Mouse (Mus musculus): ENCODE measurements at regions not wholly inside any gene's neighbourhood (a gene's known extent, or its start where the extent isn't known, plus 50 kb on each side); places are given as distances from the start of the nearest gene placed in this dataset.
A peak's percentile ranks its signal among the peaks of the same experiment; 100 is the strongest.

GRCm38 (mm10) chr14:55362757-55363156 is 115.8 kb upstream of the Dhrs4 start:
- H3K9ac ChIP-seq (ENCODE audit: low read length): no peak overlapping the region
- WGBS: 53% methylated on average over 7 of the region's 7 CpGs

DNA sequence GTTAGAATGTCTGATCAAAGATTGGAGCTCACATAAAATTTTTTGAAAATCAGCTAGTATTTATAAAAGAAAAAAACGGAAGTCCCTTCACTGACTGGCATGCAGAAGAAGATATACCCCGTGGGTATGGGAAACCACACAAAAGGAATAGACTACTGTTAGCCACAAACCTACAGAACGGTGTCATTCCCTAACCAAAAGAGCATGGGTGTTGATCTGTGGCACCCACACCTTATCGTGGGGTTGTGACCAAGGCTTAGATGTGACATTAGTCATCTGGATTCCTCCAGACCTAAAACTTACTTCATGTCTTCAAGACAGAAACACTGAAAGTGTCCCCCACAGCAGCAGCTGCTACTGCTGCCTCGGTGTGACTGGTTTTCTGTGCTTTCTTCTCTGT is 108.2 kb upstream of the Dhrs4 start:
- Histone ChIP-seq H3K9me3 (ENCODE audit: control insufficient read depth, low read length) (no peaks in the 10 kb centered on the region), H3K27me3 (ENCODE audit: control insufficient read depth, insufficient read depth, low read length) (no peaks in the 10 kb centered on the region), H3K36me3 (ENCODE audit: control insufficient read depth, insufficient read depth, low read length) (no peaks in the 10 kb centered on the region), H3K9ac (ENCODE audit: low read length) (no peak overlapping the region), H3K4me2 (replicated peaks; ENCODE audit: low read depth) (no peak overlapping the region), H3K27ac (replicated peaks) (no peak overlapping the region), H3K4me3 (ENCODE audit: low read depth, low read length) (no peak overlapping the region), H3K4me1 (replicated peaks; ENCODE audit: control insufficient read depth, insufficient read depth) (no peaks in the 10 kb centered on the region)
- ATAC-seq (ENCODE audit: low FRiP score, low TSS enrichment) (no peak), DNase-seq (ENCODE audit: low spot score) (no peak)
- TF ChIP-seq CTCF (IDR thresholded peaks at IDR 0.05; ENCODE audit: low read depth) (no peak), EP300 (optimal IDR thresholded peaks at IDR 0.05) (no peak)
- 77% methylated on average over 5 of the region's 5 CpGs for WGBS

More at GRCm38 (mm10) chr14:55362757-55363156, 115.8 kb upstream of the Dhrs4 start:
- H3K27ac ChIP-seq (replicated peaks): no peak overlapping the region
- no peak for ATAC-seq (ENCODE audit: low FRiP score, low TSS enrichment)
- H3K36me3 ChIP-seq (ENCODE audit: control insufficient read depth, insufficient read depth, low read length): no peaks in the 10 kb centered on the region
- H3K4me3 ChIP-seq (ENCODE audit: low read depth, low read length): no peak overlapping the region
- no peaks in the 10 kb centered on the region for H3K9me3 ChIP-seq (ENCODE audit: control insufficient read depth, low read length)
- no peaks in the 10 kb centered on the region for H3K4me1 ChIP-seq (replicated peaks; ENCODE audit: control insufficient read depth, insufficient read depth)
- H3K4me2 ChIP-seq (replicated peaks; ENCODE audit: low read depth): no peak overlapping the region
- H3K27me3 ChIP-seq (ENCODE audit: control insufficient read depth, insufficient read depth, low read length): no peaks in the 10 kb centered on the region
- no peak for TF ChIP-seq EP300 (optimal IDR thresholded peaks at IDR 0.05)
- TF ChIP-seq CTCF (IDR thresholded peaks at IDR 0.05; ENCODE audit: low read depth): no peak
- DNase-seq (ENCODE audit: low spot score): no peak

GRCm38 (mm10) chr14:55372960-55373359 is 105.6 kb upstream of the Dhrs4 start:
- ATAC-seq (ENCODE audit: low FRiP score, low TSS enrichment) (no peak), DNase-seq (ENCODE audit: low spot score) (no peak)
- H3K4me3 ChIP-seq (ENCODE audit: low read depth, low read length): no peak overlapping the region
- no peaks in the 10 kb centered on the region for H3K9me3 ChIP-seq (ENCODE audit: control insufficient read depth, low read length)
- no peaks in the 10 kb centered on the region for H3K27me3 ChIP-seq (ENCODE audit: control insufficient read depth, insufficient read depth, low read length)
- H3K36me3 ChIP-seq (ENCODE audit: control insufficient read depth, insufficient read depth, low read length): no peaks in the 10 kb centered on the region
- H3K4me2 ChIP-seq (replicated peaks; ENCODE audit: low read depth): no peak overlapping the region
- 42% methylated on average over 5 of the region's 5 CpGs for WGBS
- H3K9ac ChIP-seq (ENCODE audit: low read length): no peak overlapping the region
- H3K4me1 ChIP-seq (replicated peaks; ENCODE audit: control insufficient read depth, insufficient read depth): no peaks in the 10 kb centered on the region
- TF ChIP-seq CTCF (IDR thresholded peaks at IDR 0.05; ENCODE audit: low read depth): no peak
- TF ChIP-seq EP300 (optimal IDR thresholded peaks at IDR 0.05): no peak
- no peak overlapping the region for H3K27ac ChIP-seq (replicated peaks)

DNA sequence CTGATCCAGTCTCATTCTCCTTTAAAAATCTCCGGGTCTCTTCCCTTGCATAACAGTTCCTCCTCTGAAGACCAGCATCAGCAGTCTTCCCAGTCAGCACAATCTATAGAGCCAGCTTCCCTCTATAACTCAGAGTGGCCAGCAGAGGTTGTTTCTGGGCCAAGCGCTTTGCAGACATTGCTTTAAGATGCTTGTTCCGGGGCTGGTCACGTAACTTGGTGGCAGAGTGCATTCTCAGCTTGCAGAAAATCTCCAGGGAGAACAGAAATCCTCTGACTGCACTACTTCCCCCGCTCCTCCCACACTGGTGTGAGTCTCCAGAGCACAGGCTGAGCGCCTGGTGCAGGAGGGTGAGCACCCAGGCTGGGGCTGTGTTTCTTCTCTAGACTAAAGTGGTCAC is 91.8 kb upstream of the Dhrs4 start:
- Histone ChIP-seq H3K27me3 (ENCODE audit: control insufficient read depth, insufficient read depth, low read length) (no peaks in the 10 kb centered on the region), H3K36me3 (ENCODE audit: control insufficient read depth, insufficient read depth, low read length) (no peaks in the 10 kb centered on the region), H3K4me2 (replicated peaks; ENCODE audit: low read depth) (no peak overlapping the region), H3K27ac (replicated peaks) (no peak overlapping the region), H3K4me1 (replicated peaks; ENCODE audit: control insufficient read depth, insufficient read depth) (no peaks in the 10 kb centered on the region), H3K9ac (ENCODE audit: low read length) (no peak overlapping the region), H3K9me3 (ENCODE audit: control insufficient read depth, low read length) (no peaks in the 10 kb centered on the region), H3K4me3 (ENCODE audit: low read depth, low read length) (no peak overlapping the region)
- peak; percentile 22 for DNase-seq (ENCODE audit: low spot score)
- TF ChIP-seq EP300 (optimal IDR thresholded peaks at IDR 0.05) (no peak), CTCF (IDR thresholded peaks at IDR 0.05; ENCODE audit: low read depth) (no peak)
- 46% methylated on average over 6 of the region's 6 CpGs for WGBS
- no peak for ATAC-seq (ENCODE audit: low FRiP score, low TSS enrichment)

GRCm38 (mm10) chr14:55387378-55387777 is 91.2 kb upstream of the Dhrs4 start:
- DNase-seq (ENCODE audit: low spot score) (no peak), ATAC-seq (ENCODE audit: low FRiP score, low TSS enrichment) (no peak)
- Histone ChIP-seq H3K9ac (ENCODE audit: low read length) (no peak overlapping the region), H3K27me3 (ENCODE audit: control insufficient read depth, insufficient read depth, low read length) (no peaks in the 10 kb centered on the region), H3K36me3 (ENCODE audit: control insufficient read depth, insufficient read depth, low read length) (no peaks in the 10 kb centered on the region), H3K4me3 (ENCODE audit: low read depth, low read length) (no peak overlapping the region), H3K27ac (replicated peaks) (no peak overlapping the region), H3K4me2 (replicated peaks; ENCODE audit: low read depth) (no peak overlapping the region), H3K4me1 (replicated peaks; ENCODE audit: control insufficient read depth, insufficient read depth) (no peaks in the 10 kb centered on the region), H3K9me3 (ENCODE audit: control insufficient read depth, low read length) (no peaks in the 10 kb centered on the region)
- 43% methylated on average over 6 of the region's 6 CpGs for WGBS
- TF ChIP-seq EP300 (optimal IDR thresholded peaks at IDR 0.05) (no peak), CTCF (IDR thresholded peaks at IDR 0.05; ENCODE audit: low read depth) (no peak)

- H3K9ac ChIP-seq (ENCODE audit: low read length): no peak overlapping the region
- no peak overlapping the region for H3K27ac ChIP-seq (replicated peaks)
- DNase-seq (ENCODE audit: low spot score) (no peak), ATAC-seq (ENCODE audit: low FRiP score, low TSS enrichment) (no peak)
- no peak overlapping the region for H3K4me2 ChIP-seq (replicated peaks; ENCODE audit: low read depth)
- H3K9me3 ChIP-seq (ENCODE audit: control insufficient read depth, low read length): no peaks in the 10 kb centered on the region
- H3K27me3 ChIP-seq (ENCODE audit: control insufficient read depth, insufficient read depth, low read length): no peaks in the 10 kb centered on the region
- 68% methylated on average over 6 of the region's 6 CpGs for WGBS
- no peak overlapping the region for H3K4me3 ChIP-seq (ENCODE audit: low read depth, low read length)
- no peak for TF ChIP-seq EP300 (optimal IDR thresholded peaks at IDR 0.05)
- TF ChIP-seq CTCF (IDR thresholded peaks at IDR 0.05; ENCODE audit: low read depth): no peak
- no peaks in the 10 kb centered on the region for H3K4me1 ChIP-seq (replicated peaks; ENCODE audit: control insufficient read depth, insufficient read depth)
- H3K36me3 ChIP-seq (ENCODE audit: control insufficient read depth, insufficient read depth, low read length): no peaks in the 10 kb centered on the region
Measured at GRCm38 (mm10) chr14:55392390-55392789, 86.2 kb upstream of the Dhrs4 start.
